Mouse (Mus musculus) lung, postnatal 0 days (tissue): ENCODE measurements around the gene Trappc3. TPM values are rescaled to one million over a fixed set of nuclear protein-coding genes. Genes with fewer than 3 reads are reported as not detected.

ENCODE experiments used
- ATAC-seq: fragments of 200-750 bp; cut with Nextera tagmentation; 2 replicates; pipeline ENCODE4 v1.8.0; 2017; ENCODE audit warnings: moderate library complexity
- DNase-seq: peaks from one replicate; pipeline ENCODE4 v3.0.0-alpha.2; 2016; ENCODE audit warnings: low spot score
- H3K27ac ChIP-seq: fragments of 300-500 bp; sonication (generic); 2 replicates; pipeline ENCODE4 v1.5.1; 2014; ENCODE audit warnings: antibody characterized with exemption, mild to moderate bottlenecking, low read length, mixed read lengths
- H3K27me3 ChIP-seq: fragments of 300-500 bp; sonication (generic); replicated peaks from 2 replicates; pipeline ENCODE4 v1.6.1; 2014; ENCODE audit warnings: low read length, mixed read lengths; ENCODE audit not compliant: insufficient read depth
- H3K36me3 ChIP-seq: fragments of 300-500 bp; sonication (generic); 2 replicates; pipeline ENCODE4 v1.6.1; 2014; ENCODE audit warnings: low read length, mixed read lengths; ENCODE audit not compliant: insufficient read depth
- H3K4me1 ChIP-seq: fragments of 300-500 bp; sonication (generic); 2 replicates; pipeline ENCODE4 v1.6.1; 2014; ENCODE audit warnings: antibody characterized with exemption, low read depth, low read length, mixed read lengths; ENCODE audit not compliant: insufficient read depth
- H3K4me2 ChIP-seq: fragments of 300-500 bp; sonication (generic); replicated peaks from 2 replicates; pipeline ENCODE4 v1.6.1; 2014; ENCODE audit warnings: low read depth, mild to moderate bottlenecking, low read length, moderate library complexity, mixed read lengths
- H3K4me3 ChIP-seq: fragments of 300-500 bp; sonication (generic); 2 replicates; pipeline ENCODE4 v1.5.1; 2014; ENCODE audit warnings: low read depth, low read length
- H3K9ac ChIP-seq: fragments of 300-500 bp; sonication (generic); replicated peaks from 2 replicates; pipeline ENCODE4 v1.6.1; 2014; ENCODE audit warnings: low read depth, mild to moderate bottlenecking
- H3K9me3 ChIP-seq: fragments of 300-500 bp; sonication (generic); 2 replicates; pipeline ENCODE4 v1.6.1; 2016; ENCODE audit warnings: low read length, mixed read lengths
- CTCF ChIP-seq: IDR thresholded peaks from 2 replicates; pipeline ENCODE4 v1.5.1; 2016; ENCODE audit warnings: antibody characterized with exemption, mild to moderate bottlenecking
- EP300 ChIP-seq: IDR thresholded peaks from 2 replicates; pipeline ENCODE4 v1.6.1; 2016; ENCODE audit warnings: antibody characterized with exemption, mild to moderate bottlenecking, control low read depth
- WGBS: fragments of 180-500 bp; shearing (Covaris S2); extraction: QIAGEN DNeasy Blood & Tissue Kit; methylation state at CpG from one replicate; pipeline ENCODE4 v1.1.7; 2014; 5-methylcytosine and 5-hydroxymethylcytosine counted together
- polyA plus RNA-seq: library from polyadenylated mRNA; unstranded; fragments of >200 nt; fragmentation: Nextera tagmentation; extraction: Ambion mirVana; gene quantifications from 2 replicates; pipeline ENCODE4 v1.2.1, GENCODE M21; 2015

Gene Trappc3
- polyA plus RNA-seq, 1 experiment from 2014 or later, result 97.9 TPM

GRCm38 (mm10) chr4:126321111-126321853, 59.2 kb downstream of the Trappc3 start, which contains the start of gene Adprhl2:
Gene Adprhl2, minus strand, starts transcription at chr4:126321703.
- TF ChIP-seq EP300 (no peak), CTCF (peak; percentile 100)
- ATAC-seq (peak; percentile 90), DNase-seq (peak; percentile 96)
- Histone ChIP-seq H3K4me1 (0 out of 2 replicates have a peak, but pooled peaks cover 8% of the 10 kb centered on the region), H3K36me3 (peaks cover 7% of the 10 kb centered on the region; the same call in 1 of the 2 replicates), H3K27me3 (no peaks in the 10 kb centered on the region), H3K4me2 (peak within 1 kb of the TSS; percentile 82), H3K27ac (peak within 1 kb of the TSS; percentile 66), H3K9ac (peak within 1 kb of the TSS; percentile 69), H3K9me3 (no peaks in the 10 kb centered on the region), H3K4me3 (peak within 1 kb of the TSS; percentile 84)
- WGBS, result 2% methylated on average over 72 of the region's 80 CpGs

GRCm38 (mm10) chr4:126321854-126322511, 59.9 kb downstream of the Trappc3 start:
- no peak for DNase-seq
- Histone ChIP-seq H3K9ac (no peak overlapping the region), H3K4me1 (0 out of 2 replicates have a peak, but pooled peaks cover 8% of the 10 kb centered on the region), H3K36me3 (peaks cover 7% of the 10 kb centered on the region; the same call in 1 of the 2 replicates), H3K9me3 (no peaks in the 10 kb centered on the region), H3K4me2 (peak overlapping the region; percentile 82), H3K4me3 (peak overlapping the region; percentile 84), H3K27ac (no peak overlapping the region), H3K27me3 (no peaks in the 10 kb centered on the region)
- peak; percentile 4; the same call in 1 of the 2 replicates for ATAC-seq
- TF ChIP-seq CTCF (no peak), EP300 (no peak)
- 51% methylated on average over 28 of the region's 28 CpGs for WGBS

GRCm38 (mm10) chr4:126322646-126323045, 60.5 kb downstream of the Trappc3 start:
- Histone ChIP-seq H3K9ac (no peak overlapping the region), H3K4me1 (0 out of 2 replicates have a peak, but pooled peaks cover 8% of the 10 kb centered on the region), H3K9me3 (no peaks in the 10 kb centered on the region), H3K27me3 (no peaks in the 10 kb centered on the region), H3K36me3 (peaks cover under 1% of the 10 kb centered on the region; the same call in 1 of the 2 replicates), H3K27ac (no peak overlapping the region), H3K4me3 (no peak overlapping the region), H3K4me2 (no peak overlapping the region)
- TF ChIP-seq CTCF (no peak), EP300 (no peak)
- WGBS, result 95% methylated on average over 13 of the region's 13 CpGs
- no peak for DNase-seq
- ATAC-seq, result no peak

GRCm38 (mm10) chr4:126324861-126325260, 62.7 kb downstream of the Trappc3 start:
- DNase-seq (no peak), ATAC-seq (no peak)
- Histone ChIP-seq H3K9ac (peak overlapping the region; percentile 32; the same call in 1 of the 2 replicates), H3K36me3 (no peaks in the 10 kb centered on the region), H3K4me2 (peak overlapping the region; percentile 34; the same call in 1 of the 2 replicates), H3K27ac (no peak overlapping the region), H3K9me3 (no peaks in the 10 kb centered on the region), H3K27me3 (no peaks in the 10 kb centered on the region), H3K4me3 (no peak overlapping the region), H3K4me1 (0 out of 2 replicates have a peak, but pooled peaks cover 8% of the 10 kb centered on the region)
- 42% methylated on average over 13 of the region's 13 CpGs for WGBS
- TF ChIP-seq CTCF (no peak), EP300 (no peak)

GRCm38 (mm10) chr4:126325281-126325861, 63.2 kb downstream of the Trappc3 start, which contains the start of gene Tekt2:
Gene Tekt2, minus strand, starts transcription at chr4:126325688.
- 14% methylated on average over 23 of the region's 23 CpGs for WGBS
- Histone ChIP-seq H3K4me1 (0 out of 2 replicates have a peak, but pooled peaks cover 6% of the 10 kb centered on the region), H3K4me3 (no peak within 1 kb of the TSS; the same call in 1 of the 2 replicates), H3K4me2 (peak within 1 kb of the TSS; percentile 34), H3K36me3 (no peaks in the 10 kb centered on the region), H3K9ac (peak within 1 kb of the TSS; percentile 32), H3K9me3 (no peaks in the 10 kb centered on the region), H3K27ac (no peak within 1 kb of the TSS), H3K27me3 (no peaks in the 10 kb centered on the region)
- no peak for DNase-seq
- TF ChIP-seq EP300 (no peak), CTCF (no peak)
- peak; percentile 29; the same call in 1 of the 2 replicates for ATAC-seq

Other genes with a start within 250 kb of the Trappc3 start
- gene Csf3r, start 237.8 kb upstream of the Trappc3 start, polyA plus RNA-seq, result 3.4 and 3.7 TPM in 2 replicates
- gene Mrps15, start 215.4 kb upstream of the Trappc3 start, polyA plus RNA-seq, result 63.5 and 74.9 TPM in 2 replicates
- 11.8 and 12.3 TPM in 2 replicates for gene Oscp1, start 203.8 kb upstream of the Trappc3 start, polyA plus RNA-seq
- 62.2 and 64.1 TPM in 2 replicates for gene Lsm10, start 165.7 kb upstream of the Trappc3 start, polyA plus RNA-seq
- 26.7 and 30.6 TPM in 2 replicates for gene Stk40, start 158.4 kb upstream of the Trappc3 start, polyA plus RNA-seq
- 151 TPM in 2 replicates for gene Eva1b, start 114.6 kb upstream of the Trappc3 start, polyA plus RNA-seq
- gene Sh3d21, start 98.8 kb upstream of the Trappc3 start, polyA plus RNA-seq, result 23.3 and 30.7 TPM in 2 replicates
- gene Thrap3, start 59.6 kb upstream of the Trappc3 start, polyA plus RNA-seq, result 98.6 and 112 TPM in 2 replicates
- 27.2 and 33.3 TPM in 2 replicates for gene Map7d1, start 6.0 kb upstream of the Trappc3 start, polyA plus RNA-seq
- 1.4 and 1.9 TPM in 2 replicates for gene Col8a2, start 24.5 kb downstream of the Trappc3 start, polyA plus RNA-seq
- 40.9 and 42.1 TPM in 2 replicates for gene Adprhl2, start 59.4 kb downstream of the Trappc3 start, polyA plus RNA-seq
- 14.6 and 15.7 TPM in 2 replicates for gene Tekt2, start 63.4 kb downstream of the Trappc3 start, polyA plus RNA-seq
- 8.6 TPM in 2 replicates for gene Ago3, start 167.2 kb downstream of the Trappc3 start, polyA plus RNA-seq
- gene Ago1, start 206.3 kb downstream of the Trappc3 start, polyA plus RNA-seq, result 5.4 and 5.7 TPM in 2 replicates